Mouse (Mus musculus) heart, postnatal 0 days (tissue): ENCODE results near the gene Klrg1.

Experiments
- CTCF ChIP-seq: IDR thresholded peaks from 2 replicates; pipeline ENCODE4 v1.5.1; 2016; ENCODE audit warnings: antibody characterized with exemption, control low read depth, low read depth
- EP300 ChIP-seq: IDR thresholded peaks from 2 replicates; pipeline ENCODE4 v1.6.1; 2016; ENCODE audit warnings: antibody characterized with exemption, low read depth

- TF ChIP-seq CTCF (no peak), EP300 (no peak)
Measured at GRCm38 (mm10) chr6:122289313-122289712, 6.6 kb upstream of the Klrg1 start.
